Mouse (Mus musculus) left cerebral cortex, postnatal 10 days (tissue): ENCODE measurements around the gene Foxn2. TPM values are rescaled to one million over a fixed set of nuclear protein-coding genes. Genes with fewer than 3 reads are reported as not detected.
"Not testable (repeated sequence)": the region's sequence is repeated elsewhere in the genome, so short reads cannot be mapped to it uniquely, and the experiment has no call there.

ENCODE experiments used
- DNase-seq, 2 experiments: peaks; one replicate each; pipeline ENCODE4 v3.0.0; 2021 to 2022; ENCODE audit warnings: low spot score in 2 of 2, mixed read lengths in 1 of 2; ENCODE audit errors: extremely low spot score in 1 of 2
- intact Hi-C: fragments of 180-260 bp; cut with DNase I; formaldehyde crosslinking; loops from one replicate; pipeline ENCODE4 v1.15.1; 2025
- total RNA-seq, 2 experiments: library from RNA; stranded (reverse); gene quantifications; 2 replicates each; pipeline ENCODE4 v1.2.3; 2021

The Foxn2 gene
- total RNA-seq, 2 experiments from 2014 or later: 9.0 to 11.0 TPM

- intact Hi-C loops: loop anchor here (2.0 to 5.0 kb wide), 3 partner anchors 53 to 183 kb away; no protein-coding TSS in a partner anchor
- DNase-seq: peak in 1 of 2 experiments; percentile 23
Measured at GRCm38 (mm10) chr17:88439536-88440050, 918 bp upstream of the Foxn2 start.

- DNase-seq: peak in 1 of 2 experiments; percentile 13
- intact Hi-C loops: loop anchor here (2.0 to 5.0 kb wide), 3 partner anchors 51 to 184 kb away; no protein-coding TSS in a partner anchor
Measured at GRCm38 (mm10) chr17:88441001-88441431, 505 bp downstream of the Foxn2 start.

- intact Hi-C loops: loop anchor here (2.0 to 5.0 kb wide), 3 partner anchors 51 to 185 kb away; no protein-coding TSS in a partner anchor
Measured at GRCm38 (mm10) chr17:88441432-88442174, 1.1 kb downstream of the Foxn2 start.

GRCm38 (mm10) chr17:88442661-88443060, 2.1 kb downstream of the Foxn2 start:
- intact Hi-C loops: loop anchor here (5.0 kb wide), 2 partner anchors 50 to 65 kb away; no protein-coding TSS in a partner anchor
- no peak for DNase-seq

More at GRCm38 (mm10) chr17:88441432-88442174, 1.1 kb downstream of the Foxn2 start:
- peak; percentile 27 to 80 for DNase-seq

GRCm38 (mm10) chr17:88443186-88443585, 2.7 kb downstream of the Foxn2 start:
- intact Hi-C loops: loop anchor here (5.0 kb wide), 2 partner anchors 49 to 64 kb away; no protein-coding TSS in a partner anchor
- no peak for DNase-seq

- no peak for DNase-seq
- intact Hi-C loops: no loop called here
Measured at GRCm38 (mm10) chr17:88458079-88458478, 17.6 kb downstream of the Foxn2 start.

- DNase-seq: no peak
- intact Hi-C loops: no loop called here
Measured at GRCm38 (mm10) chr17:88459516-88459915, 19.0 kb downstream of the Foxn2 start.

- no peak for DNase-seq
- intact Hi-C loops: no loop called here
Measured at GRCm38 (mm10) chr17:88459916-88460901, 19.7 kb downstream of the Foxn2 start.

- intact Hi-C loops: no loop called here
- DNase-seq: peak in 1 of 2 experiments; percentile 26
Measured at GRCm38 (mm10) chr17:88462658-88463057, 22.1 kb downstream of the Foxn2 start.

- intact Hi-C loops: no loop called here
- no peak for DNase-seq
Measured at GRCm38 (mm10) chr17:88466591-88466990, 26.1 kb downstream of the Foxn2 start.

- no peak for DNase-seq
- intact Hi-C loops: no loop called here
Measured at GRCm38 (mm10) chr17:88467696-88468095, 27.2 kb downstream of the Foxn2 start.

- intact Hi-C loops, DNase-seq: not testable (repeated sequence)
Measured at GRCm38 (mm10) chr17:88468655-88469398, 28.3 kb downstream of the Foxn2 start.

- intact Hi-C loops: no loop called here
- DNase-seq: peak; percentile 22 to 38
Measured at GRCm38 (mm10) chr17:88473766-88474165, 33.3 kb downstream of the Foxn2 start.

- intact Hi-C loops: no loop called here
- no peak for DNase-seq
Measured at GRCm38 (mm10) chr17:88477165-88477564, 36.7 kb downstream of the Foxn2 start.

GRCm38 (mm10) chr17:88477699-88478098, 37.2 kb downstream of the Foxn2 start:
- intact Hi-C loops: no loop called here
- no peak for DNase-seq

- DNase-seq: no peak
- intact Hi-C loops: no loop called here
Measured at GRCm38 (mm10) chr17:88479040-88479439, 38.5 kb downstream of the Foxn2 start.

GRCm38 (mm10) chr17:88480369-88480768, 39.9 kb downstream of the Foxn2 start:
- intact Hi-C loops: no loop called here
- DNase-seq: no peak

GRCm38 (mm10) chr17:88481062-88481461, 40.6 kb downstream of the Foxn2 start:
- intact Hi-C loops: no loop called here
- DNase-seq: no peak
